Mouse (Mus musculus) hindbrain, embryonic 14.5 days (tissue): ENCODE data around the gene Add2. TPM values are rescaled to one million over a fixed set of nuclear protein-coding genes. Genes with fewer than 3 reads are reported as not detected.

ENCODE experiments used
- ATAC-seq: fragments of 200-750 bp; cut with Nextera tagmentation; 2 replicates; pipeline ENCODE4 v1.8.0; 2017; ENCODE audit warnings: moderate number of reproducible peaks, mild to moderate bottlenecking, moderate TSS enrichment, moderate library complexity; ENCODE audit not compliant: low FRiP score
- DNase-seq: peaks from one replicate; pipeline ENCODE4 v3.0.0-alpha.2; 2015; ENCODE audit warnings: low spot score
- H3K27ac ChIP-seq: fragments of 300-500 bp; sonication (generic); 2 replicates; pipeline ENCODE4 v1.5.1; 2014; ENCODE audit warnings: mild to moderate bottlenecking, moderate library complexity
- H3K27me3 ChIP-seq: fragments of 300-500 bp; sonication (generic); 2 replicates; pipeline ENCODE4 v1.6.1; 2014; ENCODE audit warnings: mild to moderate bottlenecking, low read length, mixed read lengths; ENCODE audit not compliant: control insufficient read depth, insufficient read depth
- H3K36me3 ChIP-seq: fragments of 300-500 bp; sonication (generic); replicated peaks from 2 replicates; pipeline ENCODE4 v1.6.1; 2014; ENCODE audit not compliant: control insufficient read depth, insufficient read depth
- H3K4me1 ChIP-seq: fragments of 300-500 bp; sonication (generic); replicated peaks from 2 replicates; pipeline ENCODE4 v1.6.1; 2014; ENCODE audit warnings: antibody characterized with exemption, low read length, mixed read lengths; ENCODE audit not compliant: control insufficient read depth, insufficient read depth
- H3K4me2 ChIP-seq: fragments of 300-500 bp; sonication (generic); replicated peaks from 2 replicates; pipeline ENCODE4 v1.6.1; 2014; ENCODE audit warnings: mild to moderate bottlenecking, moderate library complexity
- H3K4me3 ChIP-seq: fragments of 300-500 bp; sonication (generic); replicated peaks from 2 replicates; pipeline ENCODE4 v1.5.1; 2014; ENCODE audit warnings: mild to moderate bottlenecking, low read length
- H3K9ac ChIP-seq: fragments of 300-500 bp; sonication (generic); 2 replicates; pipeline ENCODE4 v1.6.1; 2014
- H3K9me3 ChIP-seq: fragments of 300-500 bp; sonication (generic); 2 replicates; pipeline ENCODE4 v1.6.1; 2016; ENCODE audit warnings: low read length; ENCODE audit not compliant: control insufficient read depth
- WGBS: fragments of 180-500 bp; shearing (Covaris S2); extraction: QIAGEN DNeasy Blood & Tissue Kit; methylation state at CpG from one replicate; pipeline ENCODE4 v1.1.7; 2014; 5-methylcytosine and 5-hydroxymethylcytosine counted together
- polyA plus RNA-seq: library from polyadenylated mRNA; unstranded; fragments of >200 nt; fragmentation: Nextera tagmentation; extraction: Ambion mirVana; gene quantifications from 2 replicates; pipeline ENCODE4 v1.2.1, GENCODE M21; 2014

The Add2 gene
- polyA plus RNA-seq, 1 experiment from 2014 or later = 102 TPM

GRCm38 (mm10) chr6:86133882-86134281 is 105.4 kb downstream of the Add2 start:
- Histone ChIP-seq H3K9me3 (peaks cover 5% of the 10 kb centered on the region; the same call in 1 of the 2 replicates), H3K4me1 (no peaks in the 10 kb centered on the region), H3K9ac (no peak overlapping the region), H3K27ac (no peak overlapping the region), H3K36me3 (no peaks in the 10 kb centered on the region), H3K27me3 (no peaks in the 10 kb centered on the region), H3K4me3 (no peak overlapping the region), H3K4me2 (no peak overlapping the region)
- no peak for ATAC-seq
- WGBS = 80% methylated on average over 1 of the region's 1 CpGs
- DNase-seq = no peak

GRCm38 (mm10) chr6:86136206-86136605 is 107.7 kb downstream of the Add2 start:
- Histone ChIP-seq H3K9ac (no peak overlapping the region), H3K36me3 (no peaks in the 10 kb centered on the region), H3K27me3 (no peaks in the 10 kb centered on the region), H3K27ac (no peak overlapping the region), H3K4me1 (no peaks in the 10 kb centered on the region), H3K4me3 (no peak overlapping the region), H3K4me2 (no peak overlapping the region), H3K9me3 (peaks cover 5% of the 10 kb centered on the region; the same call in 1 of the 2 replicates)
- DNase-seq = no peak
- ATAC-seq = no peak
- WGBS = 87% methylated on average over 3 of the region's 3 CpGs

- no peak overlapping the region for H3K4me2 ChIP-seq
- ATAC-seq (no peak), DNase-seq (no peak)
- H3K4me1 ChIP-seq = no peaks in the 10 kb centered on the region
- H3K9me3 ChIP-seq = peaks cover 4% of the 10 kb centered on the region; the same call in 1 of the 2 replicates
- H3K9ac ChIP-seq = no peak overlapping the region
- no peak overlapping the region for H3K4me3 ChIP-seq
- no peaks in the 10 kb centered on the region for H3K27me3 ChIP-seq
- H3K27ac ChIP-seq = no peak overlapping the region
- WGBS = 82% methylated on average over 6 of the region's 6 CpGs
- H3K36me3 ChIP-seq = no peaks in the 10 kb centered on the region
Observed at GRCm38 (mm10) chr6:86141284-86141683, 112.8 kb downstream of the Add2 start.

- DNase-seq = peak; percentile 69
- Histone ChIP-seq H3K4me3 (no peak overlapping the region), H3K4me2 (no peak overlapping the region), H3K27me3 (no peaks in the 10 kb centered on the region), H3K4me1 (no peaks in the 10 kb centered on the region), H3K36me3 (no peaks in the 10 kb centered on the region), H3K27ac (no peak overlapping the region), H3K9me3 (no peaks in the 10 kb centered on the region), H3K9ac (no peak overlapping the region)
- 18% methylated on average over 3 of the region's 3 CpGs for WGBS
- no peak for ATAC-seq
Observed at GRCm38 (mm10) chr6:86141820-86142219, 113.3 kb downstream of the Add2 start.

- DNase-seq (no peak), ATAC-seq (no peak)
- Histone ChIP-seq H3K4me2 (no peak overlapping the region), H3K27me3 (no peaks in the 10 kb centered on the region), H3K4me1 (no peaks in the 10 kb centered on the region), H3K9ac (no peak overlapping the region), H3K9me3 (no peaks in the 10 kb centered on the region), H3K4me3 (no peak overlapping the region), H3K27ac (no peak overlapping the region), H3K36me3 (no peaks in the 10 kb centered on the region)
- WGBS = 95% methylated on average over 6 of the region's 6 CpGs
Observed at GRCm38 (mm10) chr6:86144986-86145385, 116.5 kb downstream of the Add2 start.

GRCm38 (mm10) chr6:86148518-86148917 is 120.0 kb downstream of the Add2 start:
- H3K9ac ChIP-seq = no peak overlapping the region
- 81% methylated on average over 4 of the region's 4 CpGs for WGBS

GRCm38 (mm10) chr6:86149001-86149400 is 120.5 kb downstream of the Add2 start:
- H3K9me3 ChIP-seq = no peaks in the 10 kb centered on the region
- no peaks in the 10 kb centered on the region for H3K27me3 ChIP-seq
- no peaks in the 10 kb centered on the region for H3K36me3 ChIP-seq
- WGBS = 62% methylated on average over 4 of the region's 4 CpGs
- no peak overlapping the region for H3K9ac ChIP-seq
- no peaks in the 10 kb centered on the region for H3K4me1 ChIP-seq
- H3K4me3 ChIP-seq = no peak overlapping the region
- no peak overlapping the region for H3K4me2 ChIP-seq
- DNase-seq = no peak
- H3K27ac ChIP-seq = no peak overlapping the region
- no peak for ATAC-seq

More at GRCm38 (mm10) chr6:86148518-86148917, 120.0 kb downstream of the Add2 start:
- no peak for ATAC-seq
- Histone ChIP-seq H3K4me1 (no peaks in the 10 kb centered on the region), H3K4me3 (no peak overlapping the region), H3K4me2 (no peak overlapping the region), H3K36me3 (no peaks in the 10 kb centered on the region), H3K9me3 (no peaks in the 10 kb centered on the region), H3K27me3 (no peaks in the 10 kb centered on the region), H3K27ac (no peak overlapping the region)
- no peak for DNase-seq

GRCm38 (mm10) chr6:86152676-86153075 is 124.2 kb downstream of the Add2 start:
- Histone ChIP-seq H3K36me3 (no peaks in the 10 kb centered on the region), H3K27ac (no peak overlapping the region), H3K4me3 (no peak overlapping the region), H3K4me2 (no peak overlapping the region), H3K4me1 (0 out of 2 replicates have a peak, but pooled peaks cover 4% of the 10 kb centered on the region), H3K9me3 (no peaks in the 10 kb centered on the region), H3K27me3 (no peaks in the 10 kb centered on the region), H3K9ac (no peak overlapping the region)
- no peak for ATAC-seq
- WGBS = 90% methylated on average over 7 of the region's 7 CpGs
- no peak for DNase-seq

- H3K36me3 ChIP-seq = no peaks in the 10 kb centered on the region
- ATAC-seq = no peak
- H3K9ac ChIP-seq = no peak overlapping the region
- no peaks in the 10 kb centered on the region for H3K27me3 ChIP-seq
- 69% methylated on average over 8 of the region's 8 CpGs for WGBS
- no peaks in the 10 kb centered on the region for H3K9me3 ChIP-seq
- no peak for DNase-seq
- no peak overlapping the region for H3K4me3 ChIP-seq
- H3K27ac ChIP-seq = no peak overlapping the region
- H3K4me2 ChIP-seq = no peak overlapping the region
- 0 out of 2 replicates have a peak, but pooled peaks cover 4% of the 10 kb centered on the region for H3K4me1 ChIP-seq
Observed at GRCm38 (mm10) chr6:86153436-86153990, 125.0 kb downstream of the Add2 start.

- H3K9ac ChIP-seq = no peak overlapping the region
- H3K27me3 ChIP-seq = no peaks in the 10 kb centered on the region
- H3K4me1 ChIP-seq = 0 out of 2 replicates have a peak, but pooled peaks cover 4% of the 10 kb centered on the region
- 0 out of 2 replicates have a peak overlapping the region, but pooled peaks have one; percentile 9 for H3K27ac ChIP-seq
- H3K4me3 ChIP-seq = no peak overlapping the region
- no peaks in the 10 kb centered on the region for H3K36me3 ChIP-seq
- H3K9me3 ChIP-seq = no peaks in the 10 kb centered on the region
- WGBS = 85% methylated on average over 5 of the region's 5 CpGs
- ATAC-seq (no peak), DNase-seq (no peak)
- H3K4me2 ChIP-seq = no peak overlapping the region
Observed at GRCm38 (mm10) chr6:86154006-86154405, 125.5 kb downstream of the Add2 start.
